Mouse (Mus musculus) testis, adult 2 months (tissue): ENCODE results near the gene Cmtm8.

ENCODE experiments used
- CTCF ChIP-seq: fragments of 200-500 bp; IDR thresholded peaks from 2 replicates; pipeline ENCODE4 v1.5.1; 2012; ENCODE audit warnings: low read depth, mild to moderate bottlenecking, inconsistent platforms, low read length, moderate library complexity; ENCODE audit not compliant: control insufficient read depth, insufficient read depth, insufficient replicate concordance
- POLR2A ChIP-seq: fragments of 200-500 bp; IDR thresholded peaks from 2 replicates; pipeline ENCODE4 v1.6.1; 2012; ENCODE audit warnings: low read depth, mild to moderate bottlenecking, inconsistent platforms, low read length, moderate library complexity; ENCODE audit not compliant: control insufficient read depth

GRCm38 (mm10) chr9:114824166-114824565 is 19.8 kb downstream of the Cmtm8 start:
- TF ChIP-seq CTCF (no peak), POLR2A (no peak)
